Mouse (Mus musculus) C2C12 (cell line): ENCODE measurements around the gene Slco2b1.

Source experiments
- CEBPB ChIP-seq: IDR thresholded peaks from one replicate; pipeline ENCODE4 v1.6.1; 2011; ENCODE audit warnings: low read depth, mild to moderate bottlenecking, control low read depth, moderate library complexity
- CTCF ChIP-seq: IDR thresholded peaks from one replicate; pipeline ENCODE4 v1.5.1; 2011; ENCODE audit not compliant: control insufficient read depth, insufficient read depth, insufficient read length
- MYOG ChIP-seq: IDR thresholded peaks from one replicate; pipeline ENCODE4 v1.6.1; 2011; ENCODE audit not compliant: control insufficient read depth, insufficient read length; ENCODE audit errors: extremely low read depth
- USF1 ChIP-seq: IDR thresholded peaks from one replicate; pipeline ENCODE4 v1.6.1; 2011; ENCODE audit warnings: low read depth, mild to moderate bottlenecking, control low read depth, moderate library complexity

GRCm38 (mm10) chr7:99690819-99691218, 20.3 kb downstream of the Slco2b1 start:
- TF ChIP-seq CTCF: no peak
- no peak for TF ChIP-seq MYOG
- TF ChIP-seq CEBPB: no peak
- TF ChIP-seq USF1: no peak
